Mouse (Mus musculus): ENCODE measurements around the gene Vars2. TPM values are rescaled to one million over a fixed set of nuclear protein-coding genes. Genes with fewer than 3 reads are reported as not detected.

Gene Vars2
- polyA plus RNA-seq, 1 experiment: 44.0 TPM

DNA sequence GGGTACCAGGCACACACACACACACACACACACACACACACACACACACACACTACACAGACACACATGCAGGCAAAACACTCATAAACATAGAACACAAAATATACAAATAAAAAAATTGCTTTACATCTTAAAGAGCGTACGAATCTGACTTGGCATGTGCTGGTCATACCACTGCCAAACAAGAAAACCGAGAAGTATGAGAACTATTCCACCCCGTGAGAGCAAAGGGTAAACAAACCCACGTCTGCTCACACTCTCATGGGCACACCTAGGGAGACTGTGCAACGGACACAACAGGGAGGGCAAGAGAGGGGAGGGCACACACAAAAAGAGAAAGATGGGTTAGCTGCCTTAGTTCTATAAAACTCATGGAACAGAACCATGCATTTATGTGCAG is 29.3 kb upstream of the Vars2 start:
- WGBS: 33% methylated on average over 6 of the region's 6 CpGs
- H3K4me3 ChIP-seq (replicated peaks; ENCODE audit: extremely low read depth, low read depth, low read length): no peak overlapping the region
- H3K4me1 ChIP-seq (ENCODE audit: control insufficient read depth, insufficient read depth, low read length): peaks cover 2% of the 10 kb centered on the region
- TF ChIP-seq CTCF (IDR thresholded peaks at IDR 0.05; ENCODE audit: insufficient read depth, low read length) (no peak), POLR2A (IDR thresholded peaks at IDR 0.05; ENCODE audit: borderline replicate concordance, extremely low read depth, low read depth, low read length) (no peak)
- DNase-seq: no peak

DNA sequence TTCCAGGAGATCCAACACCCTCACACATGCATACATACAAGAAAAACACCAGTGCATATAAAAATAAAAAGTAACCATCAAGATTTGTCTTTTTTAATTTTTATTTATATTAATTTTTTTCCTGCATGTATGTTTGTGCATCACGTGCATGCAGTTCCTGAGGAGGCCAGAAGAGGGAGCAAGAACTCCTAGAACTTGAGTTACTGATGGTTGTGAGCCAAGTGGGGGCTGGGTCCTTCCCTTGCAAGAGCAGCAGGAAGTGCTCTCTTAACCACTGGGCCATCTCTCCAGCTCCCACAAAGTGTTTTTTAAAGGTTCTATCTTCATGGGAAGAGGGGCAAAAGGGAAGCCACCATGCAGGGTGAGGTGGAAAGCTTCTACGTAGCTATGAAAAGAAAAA is 27.9 kb upstream of the Vars2 start:
- H3K4me1 ChIP-seq (ENCODE audit: control insufficient read depth, insufficient read depth, low read length): peaks cover 2% of the 10 kb centered on the region
- no peak overlapping the region for H3K4me3 ChIP-seq (replicated peaks; ENCODE audit: extremely low read depth, low read depth, low read length)
- TF ChIP-seq CTCF (IDR thresholded peaks at IDR 0.05; ENCODE audit: insufficient read depth, low read length) (0 out of 2 replicates have a peak, but pooled peaks have one; percentile 13), POLR2A (IDR thresholded peaks at IDR 0.05; ENCODE audit: borderline replicate concordance, extremely low read depth, low read depth, low read length) (no peak)
- no peak for DNase-seq
- 90% methylated on average over 2 of the region's 2 CpGs for WGBS

- no peak overlapping the region for H3K4me3 ChIP-seq (replicated peaks; ENCODE audit: extremely low read depth, low read depth, low read length)
- TF ChIP-seq CTCF (IDR thresholded peaks at IDR 0.05; ENCODE audit: insufficient read depth, low read length) (no peak), POLR2A (IDR thresholded peaks at IDR 0.05; ENCODE audit: borderline replicate concordance, extremely low read depth, low read depth, low read length) (no peak)
- DNase-seq: no peak
- WGBS: 89% methylated on average over 5 of the region's 5 CpGs
- peaks cover 2% of the 10 kb centered on the region for H3K4me1 ChIP-seq (ENCODE audit: control insufficient read depth, insufficient read depth, low read length)
Measured at GRCm38 (mm10) chr17:35693906-35694305, 26.5 kb upstream of the Vars2 start.

GRCm38 (mm10) chr17:35692368-35692767 is 25.0 kb upstream of the Vars2 start:
- TF ChIP-seq CTCF (IDR thresholded peaks at IDR 0.05; ENCODE audit: insufficient read depth, low read length) (no peak), POLR2A (IDR thresholded peaks at IDR 0.05; ENCODE audit: borderline replicate concordance, extremely low read depth, low read depth, low read length) (no peak)
- H3K4me3 ChIP-seq (replicated peaks; ENCODE audit: extremely low read depth, low read depth, low read length): no peak overlapping the region
- peaks cover under 1% of the 10 kb centered on the region for H3K4me1 ChIP-seq (ENCODE audit: control insufficient read depth, insufficient read depth, low read length)
- WGBS: 70% methylated on average over 4 of the region's 4 CpGs
- DNase-seq: no peak

DNA sequence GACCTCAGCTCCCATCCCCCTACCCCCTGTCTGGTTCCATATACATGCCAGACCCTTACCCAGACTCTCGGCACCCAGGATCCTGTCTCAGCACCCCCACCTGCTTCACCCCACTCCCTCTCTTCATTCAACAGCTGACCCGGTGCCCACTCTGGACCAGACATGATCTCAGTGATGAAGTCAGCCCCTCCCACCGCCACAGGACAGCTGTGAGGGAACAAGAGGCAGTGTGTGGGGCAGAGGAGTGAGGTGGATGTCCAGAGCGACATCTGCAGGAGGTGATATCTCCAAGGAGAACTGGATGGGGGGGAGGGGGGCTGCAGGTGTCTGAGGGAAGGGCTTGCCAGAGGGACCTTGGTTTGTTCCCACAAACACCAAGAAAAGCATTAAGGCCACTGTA is 24.4 kb upstream of the Vars2 start:
- WGBS: 69% methylated on average over 4 of the region's 4 CpGs
- no peak for TF ChIP-seq CTCF (IDR thresholded peaks at IDR 0.05; ENCODE audit: insufficient read depth, low read length)
- TF ChIP-seq POLR2A (IDR thresholded peaks at IDR 0.05; ENCODE audit: borderline replicate concordance, extremely low read depth, low read depth, low read length): no peak

GRCm38 (mm10) chr17:35689936-35690645 is 22.7 kb upstream of the Vars2 start:
- no peak for DNase-seq
- Histone ChIP-seq H3K4me1 (ENCODE audit: control insufficient read depth, insufficient read depth, low read length) (no peaks in the 10 kb centered on the region), H3K4me3 (replicated peaks; ENCODE audit: extremely low read depth, low read depth, low read length) (no peak overlapping the region)
- TF ChIP-seq POLR2A (IDR thresholded peaks at IDR 0.05; ENCODE audit: borderline replicate concordance, extremely low read depth, low read depth, low read length): no peak
- TF ChIP-seq CTCF (IDR thresholded peaks at IDR 0.05; ENCODE audit: insufficient read depth, low read length): no peak
- 84% methylated on average over 18 of the region's 18 CpGs for WGBS

More for the DNA sequence above, 24.4 kb upstream of the Vars2 start:
- no peak overlapping the region for H3K4me3 ChIP-seq (replicated peaks; ENCODE audit: extremely low read depth, low read depth, low read length)
- DNase-seq: no peak
- no peaks in the 10 kb centered on the region for H3K4me1 ChIP-seq (ENCODE audit: control insufficient read depth, insufficient read depth, low read length)

DNA sequence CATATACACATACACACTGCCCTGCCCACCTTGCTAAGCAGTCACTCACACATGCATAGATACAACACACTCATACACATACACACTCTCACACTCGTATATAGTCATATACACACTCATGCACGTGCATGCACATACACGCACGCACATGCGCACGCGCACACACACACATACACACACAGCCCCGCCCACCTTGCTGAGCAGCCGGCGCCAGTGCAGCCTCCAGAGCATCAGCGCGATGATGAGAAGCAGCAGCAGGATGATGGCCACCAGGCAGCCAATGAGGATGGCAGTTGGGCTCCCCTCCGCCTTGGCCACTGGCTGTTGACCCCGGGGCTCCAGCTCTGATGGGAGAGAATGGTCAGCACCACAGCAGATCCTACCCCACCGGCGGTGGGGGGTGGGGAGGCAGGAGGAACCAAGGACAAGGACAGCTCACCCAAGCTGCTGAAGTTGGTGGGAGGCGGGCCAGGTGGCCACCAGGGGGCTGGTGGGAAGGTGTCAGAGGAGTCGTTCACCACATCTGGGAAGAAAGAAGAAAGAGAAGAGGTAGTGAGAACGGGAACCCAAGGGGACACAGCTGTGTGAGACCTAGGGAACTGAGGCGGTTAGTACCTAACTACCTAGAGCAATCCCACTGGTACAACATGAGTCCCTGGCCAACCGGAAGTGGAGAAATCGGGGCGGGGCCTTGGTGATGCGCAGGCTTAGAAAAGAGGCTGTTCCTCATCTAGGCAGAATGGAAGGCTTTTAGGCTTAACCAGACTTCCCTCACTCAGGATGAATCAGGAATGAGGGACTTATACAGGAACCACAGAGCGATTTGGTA is 21.2 kb upstream of the Vars2 start:
- no peak for DNase-seq
- WGBS: 78% methylated on average over 25 of the region's 25 CpGs
- H3K4me3 ChIP-seq (replicated peaks; ENCODE audit: extremely low read depth, low read depth, low read length): no peak overlapping the region
- no peak for TF ChIP-seq POLR2A (IDR thresholded peaks at IDR 0.05; ENCODE audit: borderline replicate concordance, extremely low read depth, low read depth, low read length)
- no peaks in the 10 kb centered on the region for H3K4me1 ChIP-seq (ENCODE audit: control insufficient read depth, insufficient read depth, low read length)

DNA sequence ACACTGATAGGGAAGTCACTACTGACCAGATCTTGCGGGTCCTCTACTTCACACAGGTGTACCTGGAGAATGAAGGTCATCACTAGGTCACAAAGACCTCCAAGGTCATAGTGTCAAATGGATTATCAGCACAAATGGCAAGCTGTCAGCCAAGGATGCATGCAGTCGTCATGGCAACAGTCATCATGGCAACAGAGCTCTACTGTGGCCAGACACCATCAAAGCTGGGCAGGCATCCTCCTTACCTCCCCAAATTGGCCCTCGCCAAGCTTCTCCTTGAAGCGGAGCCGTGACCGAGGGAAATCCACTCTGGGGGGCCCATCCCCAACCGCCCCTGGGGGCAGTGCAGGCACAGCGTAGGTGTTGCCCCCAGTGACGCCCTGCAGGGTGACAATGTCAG is 17.7 kb upstream of the Vars2 start:
- TF ChIP-seq CTCF (IDR thresholded peaks at IDR 0.05; ENCODE audit: insufficient read depth, low read length) (no peak), POLR2A (IDR thresholded peaks at IDR 0.05; ENCODE audit: borderline replicate concordance, extremely low read depth, low read depth, low read length) (no peak)
- DNase-seq: no peak
- H3K4me1 ChIP-seq (ENCODE audit: control insufficient read depth, insufficient read depth, low read length): no peaks in the 10 kb centered on the region
- H3K4me3 ChIP-seq (replicated peaks; ENCODE audit: extremely low read depth, low read depth, low read length): no peak overlapping the region
- 65% methylated on average over 9 of the region's 9 CpGs for WGBS

- WGBS: 75% methylated on average over 13 of the region's 13 CpGs
- no peak for TF ChIP-seq POLR2A (IDR thresholded peaks at IDR 0.05; ENCODE audit: borderline replicate concordance, extremely low read depth, low read depth, low read length)
- TF ChIP-seq CTCF (IDR thresholded peaks at IDR 0.05; ENCODE audit: insufficient read depth, low read length): no peak
- Histone ChIP-seq H3K4me1 (ENCODE audit: control insufficient read depth, insufficient read depth, low read length) (no peaks in the 10 kb centered on the region), H3K4me3 (replicated peaks; ENCODE audit: extremely low read depth, low read depth, low read length) (no peak overlapping the region)
- no peak for DNase-seq
Measured at GRCm38 (mm10) chr17:35681986-35682385, 14.6 kb upstream of the Vars2 start.

DNA sequence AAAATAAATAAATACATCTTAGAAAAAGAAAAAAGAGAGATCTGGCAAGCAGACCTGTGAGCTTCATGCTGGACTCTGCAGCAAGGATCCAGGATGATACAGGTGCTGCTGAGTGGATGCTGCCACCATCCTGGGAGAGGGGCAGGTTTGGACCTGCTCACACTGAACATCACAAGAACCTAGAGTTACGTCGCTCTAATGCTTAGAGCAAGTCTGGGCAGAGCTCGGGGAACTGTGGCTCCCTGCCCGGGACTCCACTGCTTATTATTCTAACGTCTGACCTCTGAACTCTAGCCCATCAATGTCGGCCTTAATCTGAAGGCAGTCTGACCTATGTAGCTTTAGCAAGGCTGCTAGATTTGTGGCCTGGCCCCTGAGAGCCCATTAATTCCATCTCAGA is 13.2 kb upstream of the Vars2 start:
- TF ChIP-seq CTCF (IDR thresholded peaks at IDR 0.05; ENCODE audit: insufficient read depth, low read length): no peak
- no peak for TF ChIP-seq POLR2A (IDR thresholded peaks at IDR 0.05; ENCODE audit: borderline replicate concordance, extremely low read depth, low read depth, low read length)

More for the DNA sequence above, 13.2 kb upstream of the Vars2 start:
- no peak for DNase-seq
- H3K4me1 ChIP-seq (ENCODE audit: control insufficient read depth, insufficient read depth, low read length): no peaks in the 10 kb centered on the region
- H3K4me3 ChIP-seq (replicated peaks; ENCODE audit: extremely low read depth, low read depth, low read length): no peak overlapping the region
- WGBS: 36% methylated on average over 6 of the region's 6 CpGs

Data from lung, adult 2 months (tissue).